Mouse (Mus musculus) limb, embryonic 11.5 days (tissue): Measurements from ENCODE around the gene Gm12248. TPM values are rescaled to one million over a fixed set of nuclear protein-coding genes. Genes with fewer than 3 reads are reported as not detected.
"Not testable (repeated sequence)": the region's sequence is repeated elsewhere in the genome, so short reads cannot be mapped to it uniquely, and the experiment has no call there.

Source experiments
- ATAC-seq: fragments of 200-750 bp; cut with Nextera tagmentation; 2 replicates; pipeline ENCODE4 v1.8.0; 2017; ENCODE audit warnings: low read depth; ENCODE audit not compliant: insufficient number of reproducible peaks, low FRiP score, low TSS enrichment
- DNase-seq: peaks from one replicate; pipeline ENCODE4 v3.0.0-alpha.2; 2015; ENCODE audit warnings: low spot score
- H3K27ac ChIP-seq: fragments of 300-500 bp; sonication (generic); replicated peaks from 2 replicates; pipeline ENCODE4 v1.5.1; 2014; ENCODE audit warnings: low read depth, mild to moderate bottlenecking, low read length
- H3K27me3 ChIP-seq: fragments of 300-500 bp; sonication (generic); 2 replicates; pipeline ENCODE4 v1.6.1; 2014; ENCODE audit warnings: mild to moderate bottlenecking, low read length, mixed read lengths; ENCODE audit not compliant: control insufficient read depth, insufficient read depth
- H3K36me3 ChIP-seq: fragments of 300-500 bp; sonication (generic); 2 replicates; pipeline ENCODE4 v1.6.1; 2014; ENCODE audit warnings: mild to moderate bottlenecking, low read length, moderate library complexity, mixed read lengths; ENCODE audit not compliant: control insufficient read depth, insufficient read depth
- H3K4me1 ChIP-seq: fragments of 300-500 bp; sonication (generic); 2 replicates; pipeline ENCODE4 v1.6.1; 2014; ENCODE audit warnings: low read length, mixed read lengths; ENCODE audit not compliant: control insufficient read depth, insufficient read depth
- H3K4me2 ChIP-seq: fragments of 300-500 bp; sonication (generic); 2 replicates; pipeline ENCODE4 v1.6.1; 2014; ENCODE audit warnings: low read depth, mild to moderate bottlenecking, moderate library complexity; ENCODE audit not compliant: severe bottlenecking
- H3K4me3 ChIP-seq: fragments of 300-500 bp; sonication (generic); 2 replicates; pipeline ENCODE4 v1.5.1; 2014; ENCODE audit warnings: low read depth, low read length
- H3K9ac ChIP-seq: fragments of 300-500 bp; sonication (generic); 2 replicates; pipeline ENCODE4 v1.6.1; 2014; ENCODE audit warnings: mild to moderate bottlenecking, low read length
- H3K9me3 ChIP-seq: fragments of 300-500 bp; sonication (generic); 2 replicates; pipeline ENCODE4 v1.6.1; 2016; ENCODE audit warnings: low read length; ENCODE audit not compliant: control insufficient read depth
- WGBS: fragments of 180-500 bp; shearing (Covaris S2); extraction: QIAGEN DNeasy Blood & Tissue Kit; methylation state at CpG from one replicate; pipeline ENCODE4 v1.1.7; 2014; 5-methylcytosine and 5-hydroxymethylcytosine counted together
- polyA plus RNA-seq: library from polyadenylated mRNA; unstranded; fragments of >200 nt; fragmentation: Nextera tagmentation; extraction: Ambion mirVana; gene quantifications from 2 replicates; pipeline ENCODE4 v1.2.1, GENCODE M21; 2014

Gm12248 gene
- polyA plus RNA-seq, 1 experiment from 2014 or later: not detected

DNA sequence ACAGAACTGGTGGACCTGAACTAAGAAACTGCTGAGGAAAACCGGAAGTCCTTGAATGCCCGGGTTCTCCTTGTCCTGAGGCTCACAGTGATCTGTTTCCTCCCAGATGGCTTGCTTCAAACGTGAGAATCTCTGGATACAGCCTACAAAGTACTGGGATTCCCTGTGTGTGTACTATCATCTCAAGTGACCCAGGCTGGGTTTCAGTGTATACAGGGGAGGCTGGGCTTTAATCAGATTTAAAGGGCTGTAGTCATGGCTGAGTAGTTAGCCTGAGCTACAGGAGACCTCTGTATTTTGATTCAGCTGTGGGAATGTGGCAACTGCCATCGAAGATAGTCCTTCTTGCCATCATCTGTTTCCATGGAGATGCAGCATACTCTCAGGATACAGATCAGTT is 15.7 kb downstream of the Gm12248 start:
- Histone ChIP-seq H3K27me3 (no peaks in the 10 kb centered on the region), H3K27ac (no peak overlapping the region), H3K4me1 (no peaks in the 10 kb centered on the region), H3K9me3 (no peaks in the 10 kb centered on the region), H3K36me3 (no peaks in the 10 kb centered on the region), H3K4me2 (no peak overlapping the region), H3K4me3 (no peak overlapping the region), H3K9ac (no peak overlapping the region)
- DNase-seq: no peak
- 77% methylated on average over 4 of the region's 4 CpGs for WGBS
- no peak for ATAC-seq

DNA sequence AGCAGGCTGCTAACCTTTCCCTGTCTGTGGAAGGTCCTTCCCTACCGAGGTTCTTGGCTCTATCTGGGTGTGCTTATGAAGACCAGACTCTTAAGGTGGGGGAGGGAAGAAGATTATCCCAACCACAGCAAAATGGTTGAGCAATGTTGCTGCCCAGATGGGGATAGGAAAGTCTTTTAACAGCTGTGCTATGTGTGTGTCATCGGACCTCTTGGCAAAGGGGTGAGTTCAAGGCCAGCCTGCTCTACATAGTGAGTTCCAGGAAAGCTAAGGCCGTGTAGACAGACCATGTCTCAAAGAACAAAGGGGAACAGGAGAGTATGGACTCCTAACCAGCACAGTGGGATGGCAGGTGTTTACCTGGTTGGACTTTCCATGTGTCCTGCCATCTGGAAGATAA is 20.0 kb downstream of the Gm12248 start:
- no peak for ATAC-seq
- H3K9me3 ChIP-seq: no peaks in the 10 kb centered on the region

GRCm38 (mm10) chr11:58065025-58065424 is 27.9 kb downstream of the Gm12248 start:
- no peak overlapping the region for H3K4me3 ChIP-seq
- H3K9ac ChIP-seq: no peak overlapping the region
- H3K4me2 ChIP-seq: no peak overlapping the region
- ATAC-seq: no peak
- H3K4me1 ChIP-seq: no peaks in the 10 kb centered on the region
- no peak overlapping the region for H3K27ac ChIP-seq
- no peaks in the 10 kb centered on the region for H3K27me3 ChIP-seq
- no peaks in the 10 kb centered on the region for H3K9me3 ChIP-seq
- H3K36me3 ChIP-seq: peaks cover 1% of the 10 kb centered on the region; the same call in 1 of the 2 replicates
- DNase-seq: no peak
- WGBS: 91% methylated on average over 4 of the region's 4 CpGs

More for the DNA sequence above, 20.0 kb downstream of the Gm12248 start:
- no peaks in the 10 kb centered on the region for H3K36me3 ChIP-seq
- WGBS: 77% methylated on average over 3 of the region's 3 CpGs
- DNase-seq: no peak
- no peaks in the 10 kb centered on the region for H3K27me3 ChIP-seq
- H3K27ac ChIP-seq: no peak overlapping the region
- no peaks in the 10 kb centered on the region for H3K4me1 ChIP-seq
- no peak overlapping the region for H3K4me3 ChIP-seq
- H3K4me2 ChIP-seq: no peak overlapping the region
- H3K9ac ChIP-seq: no peak overlapping the region

DNA sequence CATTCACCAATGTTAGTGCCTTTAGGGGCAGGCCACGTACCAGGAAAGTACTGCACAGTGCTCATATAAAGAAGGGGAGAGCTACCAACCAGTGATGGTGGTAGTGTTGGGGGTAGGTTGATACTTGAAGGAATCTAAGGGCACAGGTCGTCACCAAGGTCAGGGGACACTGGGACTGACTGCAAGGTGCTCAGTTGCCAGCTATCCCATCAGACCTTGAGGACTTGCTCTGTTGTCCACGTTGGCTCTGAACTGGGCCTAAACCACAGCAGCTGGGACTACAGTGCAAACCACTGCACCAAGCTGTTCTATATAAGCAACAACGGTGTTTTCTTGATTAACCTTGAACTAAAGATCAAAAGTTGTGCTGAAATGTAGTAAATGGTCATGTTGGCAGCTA is 30.3 kb downstream of the Gm12248 start:
- Histone ChIP-seq H3K36me3 (peaks cover 8% of the 10 kb centered on the region; the same call in 1 of the 2 replicates), H3K9ac (no peak overlapping the region), H3K4me2 (no peak overlapping the region), H3K27me3 (no peaks in the 10 kb centered on the region), H3K4me3 (no peak overlapping the region), H3K9me3 (no peaks in the 10 kb centered on the region), H3K27ac (no peak overlapping the region), H3K4me1 (no peaks in the 10 kb centered on the region)
- DNase-seq: no peak
- ATAC-seq: no peak
- 82% methylated on average over 4 of the region's 4 CpGs for WGBS

DNA sequence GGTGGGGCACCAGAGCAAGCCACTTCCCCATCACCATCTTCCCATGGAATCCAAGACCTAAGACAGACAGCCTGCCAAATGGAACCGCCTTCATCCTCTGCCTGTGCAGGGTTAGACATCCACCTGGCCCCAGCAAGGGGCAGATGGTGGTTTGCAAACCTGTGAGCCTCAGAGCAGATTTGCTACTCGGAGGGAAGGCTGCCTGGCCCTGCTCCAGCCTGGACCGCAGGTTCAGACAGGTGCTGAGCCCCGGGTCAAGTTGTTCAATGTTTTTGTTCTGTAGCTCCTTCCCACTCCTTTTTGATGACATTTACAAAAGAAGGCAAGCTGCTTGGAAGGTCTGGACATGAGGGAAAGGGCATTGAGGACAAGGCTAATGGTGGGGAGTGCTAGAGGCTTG is 31.7 kb downstream of the Gm12248 start:
- 94% methylated on average over 3 of the region's 4 CpGs for WGBS
- not testable (repeated sequence) for H3K4me2 ChIP-seq

GRCm38 (mm10) chr11:58059752-58060151 is 33.2 kb downstream of the Gm12248 start:
- 96% methylated on average over 7 of the region's 7 CpGs for WGBS
- H3K36me3 ChIP-seq: peaks cover 14% of the 10 kb centered on the region; the same call in 1 of the 2 replicates
- H3K27me3 ChIP-seq, H3K9me3 ChIP-seq, H3K4me2 ChIP-seq, ATAC-seq, H3K27ac ChIP-seq, H3K4me3 ChIP-seq, H3K4me1 ChIP-seq, DNase-seq, H3K9ac ChIP-seq: not testable (repeated sequence)

More for the DNA sequence above, 31.7 kb downstream of the Gm12248 start:
- not testable (repeated sequence) for H3K9me3 ChIP-seq, DNase-seq, H3K9ac ChIP-seq, H3K4me3 ChIP-seq, H3K36me3 ChIP-seq, H3K4me1 ChIP-seq, H3K27ac ChIP-seq, H3K27me3 ChIP-seq, ATAC-seq

DNA sequence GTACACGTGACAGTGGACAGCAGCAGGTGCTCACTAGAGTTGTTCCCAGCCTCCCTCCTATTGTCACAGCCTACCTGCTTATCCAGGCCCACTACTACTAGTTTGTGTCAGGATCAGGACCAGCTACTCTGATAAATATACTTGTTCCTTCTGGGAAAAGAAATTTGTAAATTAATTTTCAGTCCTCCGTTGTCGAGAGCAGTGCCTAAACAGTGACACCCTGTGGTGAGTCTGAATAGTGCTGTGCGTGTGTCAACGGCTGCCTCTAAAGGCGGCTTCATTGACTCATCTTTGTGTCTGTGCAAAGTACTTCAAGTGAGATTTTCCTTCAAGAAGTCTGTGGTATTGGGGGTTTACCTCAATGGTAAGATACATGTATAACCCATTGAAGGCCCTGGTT is 35.5 kb downstream of the Gm12248 start:
- H3K27ac ChIP-seq: no peak overlapping the region
- H3K36me3 ChIP-seq: peaks cover 20% of the 10 kb centered on the region
- no peaks in the 10 kb centered on the region for H3K27me3 ChIP-seq
- H3K4me1 ChIP-seq: no peaks in the 10 kb centered on the region
- DNase-seq (peak; percentile 42), ATAC-seq (no peak)
- 73% methylated on average over 6 of the region's 6 CpGs for WGBS
- no peaks in the 10 kb centered on the region for H3K9me3 ChIP-seq
- H3K9ac ChIP-seq: no peak overlapping the region
- no peak overlapping the region for H3K4me3 ChIP-seq
- no peak overlapping the region for H3K4me2 ChIP-seq

DNA sequence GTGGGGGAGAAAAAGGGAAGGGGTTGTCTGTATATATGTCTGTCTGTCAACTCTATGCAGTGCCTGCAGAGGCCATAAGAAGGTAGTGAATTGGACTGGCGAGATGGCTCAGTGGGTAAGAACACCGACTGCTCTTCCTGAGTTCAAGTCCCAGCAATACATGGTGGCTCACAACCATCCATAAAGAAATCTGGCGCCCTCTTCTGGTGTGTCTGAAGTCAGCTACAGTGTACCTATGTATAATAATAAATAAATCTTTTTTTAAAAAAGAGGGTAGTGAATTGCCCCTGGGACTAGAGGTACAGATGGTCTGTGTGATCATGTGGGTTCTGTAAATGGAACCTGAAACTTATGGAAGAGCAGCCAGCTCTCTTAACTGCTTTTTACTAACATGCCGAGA is 46.5 kb downstream of the Gm12248 start:
- peaks cover 26% of the 10 kb centered on the region for H3K36me3 ChIP-seq
- H3K27me3 ChIP-seq: no peaks in the 10 kb centered on the region
- ATAC-seq (no peak), DNase-seq (no peak)
- no peak overlapping the region for H3K9ac ChIP-seq
- H3K4me2 ChIP-seq: no peak overlapping the region
- WGBS: 85% methylated on average over 4 of the region's 4 CpGs
- no peak overlapping the region for H3K4me3 ChIP-seq
- no peaks in the 10 kb centered on the region for H3K4me1 ChIP-seq
- no peak overlapping the region for H3K27ac ChIP-seq
- no peaks in the 10 kb centered on the region for H3K9me3 ChIP-seq

- 92% methylated on average over 5 of the region's 5 CpGs for WGBS
- no peaks in the 10 kb centered on the region for H3K27me3 ChIP-seq
- no peaks in the 10 kb centered on the region for H3K4me1 ChIP-seq
- H3K4me2 ChIP-seq: no peak overlapping the region
- H3K36me3 ChIP-seq: peaks cover 13% of the 10 kb centered on the region; the same call in 1 of the 2 replicates
- no peak for ATAC-seq
- H3K27ac ChIP-seq: no peak overlapping the region
- no peak overlapping the region for H3K9ac ChIP-seq
- no peaks in the 10 kb centered on the region for H3K9me3 ChIP-seq
- DNase-seq: no peak
- no peak overlapping the region for H3K4me3 ChIP-seq
These were observed 50.0 kb downstream of the Gm12248 start for GRCm38 (mm10) chr11:58042861-58043431.
